Mouse (Mus musculus) common myeloid progenitor, adult 5-6 weeks (primary cell): ENCODE results near the gene H2-Ob. TPM values are rescaled to one million over a fixed set of nuclear protein-coding genes. Genes with fewer than 3 reads are reported as not detected.
"Not testable (repeated sequence)": the region's sequence is repeated elsewhere in the genome, so short reads cannot be mapped to it uniquely, and the experiment has no call there.

Experiments
- ATAC-seq: replicated peaks from 2 replicates; pipeline ENCODE4 v1.8.0; 2016; ENCODE audit warnings: low read depth, mild to moderate bottlenecking, moderate TSS enrichment, inconsistent platforms; ENCODE audit not compliant: poor library complexity, severe bottlenecking
- total RNA-seq: library from RNA; stranded (forward); fragments of 200-1000, 187-1606 nt; gene quantifications from 2 replicates; pipeline ENCODE4 v1.2.3, GENCODE M21; 2017

The H2-Ob gene
- total RNA-seq, 1 experiment from 2014 or later, result 27.7 TPM

- no peak for ATAC-seq
Measured at GRCm38 (mm10) chr17:34206731-34207130, 32.0 kb upstream of the H2-Ob start.

- no peak for ATAC-seq
Measured at GRCm38 (mm10) chr17:34207456-34207855, 31.2 kb upstream of the H2-Ob start.

- ATAC-seq, result no peak
Measured at GRCm38 (mm10) chr17:34207866-34208265, 30.8 kb upstream of the H2-Ob start.

- ATAC-seq, result no peak
Measured at GRCm38 (mm10) chr17:34208421-34208820, 30.3 kb upstream of the H2-Ob start.

- ATAC-seq, result no peak
Measured at GRCm38 (mm10) chr17:34209680-34210079, 29.0 kb upstream of the H2-Ob start.

- ATAC-seq, result peak; percentile 85
Measured at GRCm38 (mm10) chr17:34210599-34210998, 28.1 kb upstream of the H2-Ob start.

- no peak for ATAC-seq
Measured at GRCm38 (mm10) chr17:34211746-34212365, 26.8 kb upstream of the H2-Ob start.

- no peak for ATAC-seq
Measured at GRCm38 (mm10) chr17:34213936-34214335, 24.8 kb upstream of the H2-Ob start.

GRCm38 (mm10) chr17:34215176-34215575 is 23.5 kb upstream of the H2-Ob start:
- ATAC-seq, result no peak

- 0 out of 2 replicates have a peak, but pooled peaks have one; percentile 5 for ATAC-seq
Measured at GRCm38 (mm10) chr17:34217216-34217928, 21.3 kb upstream of the H2-Ob start.

GRCm38 (mm10) chr17:34217986-34218385 is 20.7 kb upstream of the H2-Ob start:
- ATAC-seq, result no peak

- ATAC-seq, result no peak
Measured at GRCm38 (mm10) chr17:34218675-34219074, 20.0 kb upstream of the H2-Ob start.

GRCm38 (mm10) chr17:34219096-34219495 is 19.6 kb upstream of the H2-Ob start:
- ATAC-seq, result not testable (repeated sequence)

GRCm38 (mm10) chr17:34219801-34220200 is 18.9 kb upstream of the H2-Ob start:
- ATAC-seq, result not testable (repeated sequence)

- not testable (repeated sequence) for ATAC-seq
Measured at GRCm38 (mm10) chr17:34220401-34220800, 18.3 kb upstream of the H2-Ob start.

GRCm38 (mm10) chr17:34224816-34225215 is 13.9 kb upstream of the H2-Ob start:
- no peak for ATAC-seq

GRCm38 (mm10) chr17:34225426-34225825 is 13.3 kb upstream of the H2-Ob start:
- ATAC-seq, result no peak

GRCm38 (mm10) chr17:34225911-34226310 is 12.8 kb upstream of the H2-Ob start:
- not testable (repeated sequence) for ATAC-seq

- not testable (repeated sequence) for ATAC-seq
Measured at GRCm38 (mm10) chr17:34230971-34231370, 7.7 kb upstream of the H2-Ob start.

- ATAC-seq, result not testable (repeated sequence)
Measured at GRCm38 (mm10) chr17:34232021-34232420, 6.7 kb upstream of the H2-Ob start.

- peak; percentile 91 for ATAC-seq
Measured at GRCm38 (mm10) chr17:34234926-34235325, 3.8 kb upstream of the H2-Ob start.

GRCm38 (mm10) chr17:34236691-34237090 is 2.0 kb upstream of the H2-Ob start:
- no peak for ATAC-seq
